Mouse (Mus musculus): ENCODE results near the gene Ssr4.

GRCm38 (mm10) chrX:73758611-73759290 lies 28.1 kb upstream of the Ssr4 start:
- no peak for TF ChIP-seq EP300 (IDR thresholded peaks at IDR 0.05; ENCODE audit: insufficient read depth, low read depth, low read length)
- TF ChIP-seq POLR2A (IDR thresholded peaks at IDR 0.05; ENCODE audit: insufficient read depth, low read length) = no peak

All from ES-Bruce4 (cell line).